Mouse (Mus musculus): ENCODE results near the gene Rhox2f. TPM values are rescaled to one million over a fixed set of nuclear protein-coding genes. Genes with fewer than 3 reads are reported as not detected.
"Not testable (repeated sequence)": the region's sequence is repeated elsewhere in the genome, so short reads cannot be mapped to it uniquely, and the experiment has no call there.

The Rhox2f gene
- polyA plus RNA-seq (2016; fragmentation: Nextera tagmentation; extraction: Ambion mirVana): not detected in 2 replicates

GRCm38 (mm10) chrX:37571105-37571504 is at the start of gene Rhox2f:
Gene Rhox2f (plus strand): TSS chrX:37571405.
- not testable (repeated sequence) for H3K9me3 ChIP-seq (replicated peaks); H3K27ac ChIP-seq (ENCODE audit: poor library complexity, severe bottlenecking); H3K4me3 ChIP-seq; H3K4me2 ChIP-seq; H3K36me3 ChIP-seq; H3K4me1 ChIP-seq (replicated peaks); H3K27me3 ChIP-seq (replicated peaks); ATAC-seq (ENCODE audit: insufficient number of reproducible peaks, low FRiP score); H3K9ac ChIP-seq
- 91% methylated on average over 8 of the region's 8 CpGs for WGBS

GRCm38 (mm10) chrX:37530152-37530551 is 41.1 kb upstream of the Rhox2f start, which contains the start of gene Rhox2e:
Gene Rhox2e (plus strand): TSS chrX:37530452.
- H3K27me3 ChIP-seq (replicated peaks); H3K9me3 ChIP-seq (replicated peaks); H3K4me1 ChIP-seq (replicated peaks); H3K4me3 ChIP-seq; H3K9ac ChIP-seq; H3K4me2 ChIP-seq; H3K27ac ChIP-seq (ENCODE audit: poor library complexity, severe bottlenecking); ATAC-seq (ENCODE audit: insufficient number of reproducible peaks, low FRiP score); H3K36me3 ChIP-seq: not testable (repeated sequence)
- WGBS: 81% methylated on average over 3 of the region's 8 CpGs

- H3K9me3 ChIP-seq (replicated peaks); ATAC-seq (ENCODE audit: insufficient number of reproducible peaks, low FRiP score); H3K27me3 ChIP-seq (replicated peaks); H3K4me1 ChIP-seq (replicated peaks); H3K27ac ChIP-seq (ENCODE audit: poor library complexity, severe bottlenecking); H3K4me3 ChIP-seq; H3K9ac ChIP-seq; H3K4me2 ChIP-seq; H3K36me3 ChIP-seq: not testable (repeated sequence)
- WGBS: 56% methylated on average over 1 of the region's 4 CpGs
Observed at GRCm38 (mm10) chrX:37541719-37542118, 29.5 kb upstream of the Rhox2f start, which contains the start of gene Rhox3e. Gene Rhox3e (plus strand): TSS chrX:37542019.

- not testable (repeated sequence) for H3K36me3 ChIP-seq; H3K9ac ChIP-seq; H3K4me1 ChIP-seq (replicated peaks); H3K27me3 ChIP-seq (replicated peaks); H3K27ac ChIP-seq (ENCODE audit: poor library complexity, severe bottlenecking); H3K4me2 ChIP-seq; H3K4me3 ChIP-seq; H3K9me3 ChIP-seq (replicated peaks); ATAC-seq (ENCODE audit: insufficient number of reproducible peaks, low FRiP score)
- 94% methylated on average over 10 of the region's 18 CpGs for WGBS
Observed at GRCm38 (mm10) chrX:37557112-37557511, 14.1 kb upstream of the Rhox2f start, which contains the start of gene Rhox4e. Gene Rhox4e (plus strand): TSS chrX:37557412.

GRCm38 (mm10) chrX:37572638-37573037 is 1.4 kb downstream of the Rhox2f start:
- not testable (repeated sequence) for H3K36me3 ChIP-seq; H3K9me3 ChIP-seq (replicated peaks); H3K27me3 ChIP-seq (replicated peaks); ATAC-seq (ENCODE audit: insufficient number of reproducible peaks, low FRiP score); H3K9ac ChIP-seq; H3K4me1 ChIP-seq (replicated peaks); H3K4me3 ChIP-seq; H3K4me2 ChIP-seq; H3K27ac ChIP-seq (ENCODE audit: poor library complexity, severe bottlenecking)
- WGBS: 53% methylated on average over 2 of the region's 2 CpGs

- ATAC-seq (ENCODE audit: insufficient number of reproducible peaks, low FRiP score); H3K27ac ChIP-seq (ENCODE audit: poor library complexity, severe bottlenecking); H3K9me3 ChIP-seq (replicated peaks); H3K4me1 ChIP-seq (replicated peaks); H3K27me3 ChIP-seq (replicated peaks); H3K36me3 ChIP-seq; H3K4me3 ChIP-seq; H3K9ac ChIP-seq; H3K4me2 ChIP-seq: not testable (repeated sequence)
Observed at GRCm38 (mm10) chrX:37580692-37581091, 9.5 kb downstream of the Rhox2f start, which contains the start of gene Rhox3f. Gene Rhox3f (plus strand): TSS chrX:37580992.

- WGBS: 94% methylated on average over 17 of the region's 19 CpGs
- H3K9me3 ChIP-seq (replicated peaks); H3K36me3 ChIP-seq; H3K4me2 ChIP-seq; H3K4me1 ChIP-seq (replicated peaks); ATAC-seq (ENCODE audit: insufficient number of reproducible peaks, low FRiP score); H3K4me3 ChIP-seq; H3K27me3 ChIP-seq (replicated peaks); H3K9ac ChIP-seq; H3K27ac ChIP-seq (ENCODE audit: poor library complexity, severe bottlenecking): not testable (repeated sequence)
Observed at GRCm38 (mm10) chrX:37607604-37608003, 36.4 kb downstream of the Rhox2f start, which contains the start of gene Rhox4f. Gene Rhox4f (minus strand): TSS chrX:37607704.

Other genes starting within 250 kb of the Rhox2f start
- not detected in 2 replicates for gene Rhox3a2, start 191.4 kb upstream of the Rhox2f start, polyA plus RNA-seq (2016; fragmentation: Nextera tagmentation; extraction: Ambion mirVana)
- gene Rhox4a2, start 180.6 kb upstream of the Rhox2f start, polyA plus RNA-seq (2016; fragmentation: Nextera tagmentation; extraction: Ambion mirVana): 0.38 TPM in 1 of 2 replicates, not detected in the other
- gene Rhox2b, start 159.3 kb upstream of the Rhox2f start, polyA plus RNA-seq (2016; fragmentation: Nextera tagmentation; extraction: Ambion mirVana): not detected in 2 replicates
- gene Rhox4b, start 138.9 kb upstream of the Rhox2f start, polyA plus RNA-seq (2016; fragmentation: Nextera tagmentation; extraction: Ambion mirVana): not detected in 2 replicates
- gene Rhox2c, start 117.7 kb upstream of the Rhox2f start, polyA plus RNA-seq (2016; fragmentation: Nextera tagmentation; extraction: Ambion mirVana): not detected in 2 replicates
- not detected in 2 replicates for gene Rhox3c, start 112.8 kb upstream of the Rhox2f start, polyA plus RNA-seq (2016; fragmentation: Nextera tagmentation; extraction: Ambion mirVana)
- gene Rhox4c, start 91.1 kb upstream of the Rhox2f start, polyA plus RNA-seq (2016; fragmentation: Nextera tagmentation; extraction: Ambion mirVana): not detected in 2 replicates
- not detected in 2 replicates for gene Rhox2d, start 78.0 kb upstream of the Rhox2f start, polyA plus RNA-seq (2016; fragmentation: Nextera tagmentation; extraction: Ambion mirVana)
- gene Rhox4d, start 57.0 kb upstream of the Rhox2f start, polyA plus RNA-seq (2016; fragmentation: Nextera tagmentation; extraction: Ambion mirVana): not detected in 2 replicates
- gene Rhox2e, start 41.0 kb upstream of the Rhox2f start, polyA plus RNA-seq (2016; fragmentation: Nextera tagmentation; extraction: Ambion mirVana): not detected in 2 replicates
- gene Rhox3e, start 29.4 kb upstream of the Rhox2f start, polyA plus RNA-seq (2016; fragmentation: Nextera tagmentation; extraction: Ambion mirVana): not detected in 2 replicates
- gene Rhox4e, start 14.0 kb upstream of the Rhox2f start, polyA plus RNA-seq (2016; fragmentation: Nextera tagmentation; extraction: Ambion mirVana): not detected in 2 replicates
- gene Rhox3f, start 9.6 kb downstream of the Rhox2f start, polyA plus RNA-seq (2016; fragmentation: Nextera tagmentation; extraction: Ambion mirVana): not detected in 2 replicates
- not detected in 2 replicates for gene Rhox4f, start 36.3 kb downstream of the Rhox2f start, polyA plus RNA-seq (2016; fragmentation: Nextera tagmentation; extraction: Ambion mirVana)
- gene Rhox3g, start 57.2 kb downstream of the Rhox2f start, polyA plus RNA-seq (2016; fragmentation: Nextera tagmentation; extraction: Ambion mirVana): not detected in 2 replicates
- not detected in 2 replicates for gene Rhox2g, start 72.1 kb downstream of the Rhox2f start, polyA plus RNA-seq (2016; fragmentation: Nextera tagmentation; extraction: Ambion mirVana)
- gene Rhox4g, start 79.9 kb downstream of the Rhox2f start, polyA plus RNA-seq (2016; fragmentation: Nextera tagmentation; extraction: Ambion mirVana): not detected in 2 replicates
- not detected in 2 replicates for gene Rhox3h, start 97.4 kb downstream of the Rhox2f start, polyA plus RNA-seq (2016; fragmentation: Nextera tagmentation; extraction: Ambion mirVana)
- not detected in 2 replicates for gene Rhox2h, start 101.9 kb downstream of the Rhox2f start, polyA plus RNA-seq (2016; fragmentation: Nextera tagmentation; extraction: Ambion mirVana)
- 11.2 and 12.9 TPM in 2 replicates for gene Rhox5, start 233.4 kb downstream of the Rhox2f start, polyA plus RNA-seq (2016; fragmentation: Nextera tagmentation; extraction: Ambion mirVana)